23 mouse cellular contexts compared by ENCODE assay signal in genomic region chr2:115920336-115920951, GRCm38 (mm10).
A peak's percentile ranks its signal among the peaks of the same experiment; 100 is the strongest.
DNase-seq lines count a peak whose midpoint lies in the region; ATAC-seq and TF ChIP-seq lines count a peak whose summit lies in the region.
"Had no signal": no experiment of that assay in that cellular context is flagged by ENCODE, and none has a peak within 500 bp of the region (broad histone marks: within the 10 kb centered on the region; RNA-seq: fewer than 3 reads in every experiment).

No protein-coding gene starts in this region.

- no peaks in the 10 kb centered on the region for H3K9me3 ChIP-seq in forebrain, embryonic 14.5 days (replicated peaks; ENCODE audit: control insufficient read depth, low read length)
- H3K9me3 ChIP-seq in forebrain, embryonic 10.5 days, result no peaks in the 10 kb centered on the region
- H3K9me3 ChIP-seq in MEL (replicated peaks; ENCODE audit: insufficient read depth, low read length), result no peaks in the 10 kb centered on the region
- H3K9me3 ChIP-seq in hindbrain, embryonic 12.5 days (replicated peaks), result no peaks in the 10 kb centered on the region
- H3K9me3 ChIP-seq in midbrain, embryonic 13.5 days, result no peaks in the 10 kb centered on the region
- H3K9me3 ChIP-seq: embryonic facial prominence, embryonic 12.5 days; heart, embryonic 10.5 days had no signal

- no peak for TF ChIP-seq POLR2A in MEL (IDR thresholded peaks at IDR 0.05; ENCODE audit: control insufficient read depth in 1 of 2, insufficient read depth in 1 of 2, low read depth in 1 of 2, low read length in 2 of 2, poor library complexity in 1 of 2)

- TF ChIP-seq RAD21 in MEL (IDR thresholded peaks at IDR 0.05; ENCODE audit: low read depth, low read length), result no peak

- no peak for TF ChIP-seq CTCF in MEL (IDR thresholded peaks at IDR 0.05 in 2 of 3, conservative IDR thresholded peaks at IDR 0.05 in 1 of 3; ENCODE audit: control insufficient read depth in 1 of 3, insufficient read depth in 1 of 3, low read depth in 2 of 3, low read length in 3 of 3, poor library complexity in 1 of 3, severe bottlenecking in 1 of 3)

- no peak for DNase-seq in forebrain, embryonic 14.5 days (ENCODE audit: low spot score)
- no peak for DNase-seq in forebrain, embryonic 10.5 days (ENCODE audit: extremely low spot score, low spot score)
- DNase-seq in MEL (ENCODE audit: low read depth, low spot score), result peak; percentile 18
- no peak for DNase-seq in ovary, postnatal 10 days (ENCODE audit: low spot score)
- no peak for DNase-seq in adrenal gland, postnatal 36 days
- DNase-seq in adrenal gland, postnatal 4 days (ENCODE audit: low spot score in 2 of 2), result no peak
- DNase-seq: cerebellum, adult 18-20 months; cerebellum, postnatal 14 days; gastrocnemius, adult 2 months; kidney, adult 9 months; kidney, postnatal 14 days; layer of hippocampus, postnatal 36 days; right cerebral cortex, adult 18-20 months; thymus, adult 18-20 months; thymus, postnatal 36 days had no signal

- peak overlapping the region; percentile 5; the same call in 1 of the 2 replicates for H3K27ac ChIP-seq in forebrain, embryonic 14.5 days (ENCODE audit: low read depth, low read length)
- no peak overlapping the region for H3K27ac ChIP-seq in forebrain, embryonic 10.5 days
- no peak overlapping the region for H3K27ac ChIP-seq in MEL (ENCODE audit: control insufficient read depth, low read depth, low read length)
- H3K27ac ChIP-seq in hindbrain, embryonic 12.5 days, result peak overlapping the region; percentile 73
- peak overlapping the region; percentile 48; the same call in 1 of the 2 replicates for H3K27ac ChIP-seq in midbrain, embryonic 13.5 days
- H3K27ac ChIP-seq: embryonic facial prominence, embryonic 12.5 days; gastrocnemius, adult 2 months; macrophage had no signal

- 40% methylated on average over 5 of the region's 5 CpGs for WGBS in forebrain, embryonic 14.5 days
- 62% methylated on average over 5 of the region's 5 CpGs for WGBS in forebrain, embryonic 10.5 days
- 37% methylated on average over 5 of the region's 5 CpGs for WGBS in hindbrain, embryonic 12.5 days
- 43% methylated on average over 5 of the region's 5 CpGs for WGBS in midbrain, embryonic 13.5 days

- no peaks in the 10 kb centered on the region for H3K27me3 ChIP-seq in forebrain, embryonic 14.5 days (replicated peaks; ENCODE audit: control insufficient read depth, insufficient read depth, low read length)
- H3K27me3 ChIP-seq in forebrain, embryonic 10.5 days (ENCODE audit: poor library complexity, severe bottlenecking), result no peaks in the 10 kb centered on the region
- H3K27me3 ChIP-seq in MEL (ENCODE audit: control insufficient read depth in 1 of 2, insufficient read depth in 2 of 2, low read length in 2 of 2), result no peaks in the 10 kb centered on the region
- no peaks in the 10 kb centered on the region for H3K27me3 ChIP-seq in hindbrain, embryonic 12.5 days
- H3K27me3 ChIP-seq in midbrain, embryonic 13.5 days, result 0 out of 2 replicates have a peak, but pooled peaks cover 3% of the 10 kb centered on the region
- H3K27me3 ChIP-seq: embryonic facial prominence, embryonic 12.5 days; Patski had no signal

- no peak overlapping the region for H3K9ac ChIP-seq in forebrain, embryonic 14.5 days (ENCODE audit: low read length)
- H3K9ac ChIP-seq in MEL (ENCODE audit: control insufficient read depth, low read depth, low read length, poor library complexity, severe bottlenecking), result no peak overlapping the region
- no peak overlapping the region for H3K9ac ChIP-seq in hindbrain, embryonic 12.5 days
- no peak overlapping the region for H3K9ac ChIP-seq in midbrain, embryonic 13.5 days (replicated peaks)
- H3K9ac ChIP-seq: embryonic facial prominence, embryonic 12.5 days had no signal

- no peak; a peak in 1 of 4 replicates for TF ChIP-seq EP300 in MEL (IDR thresholded peaks at IDR 0.05; ENCODE audit: low read depth in 1 of 2, low read length in 2 of 2)

- ATAC-seq in forebrain, embryonic 14.5 days, result no peak
- no peak for ATAC-seq in hindbrain, embryonic 12.5 days (ENCODE audit: low FRiP score)
- peak; percentile 67 for ATAC-seq in midbrain, embryonic 13.5 days
- ATAC-seq: intestine, embryonic 16.5 days; Patski had no signal

- H3K4me3 ChIP-seq in forebrain, embryonic 14.5 days (ENCODE audit: low read depth, low read length), result no peak overlapping the region
- no peak overlapping the region for H3K4me3 ChIP-seq in forebrain, embryonic 10.5 days
- no peak overlapping the region for H3K4me3 ChIP-seq in MEL (ENCODE audit: control insufficient read depth in 1 of 2, insufficient read depth in 1 of 2, low read depth in 2 of 2, low read length in 2 of 2)
- no peak overlapping the region for H3K4me3 ChIP-seq in hindbrain, embryonic 12.5 days
- H3K4me3 ChIP-seq in midbrain, embryonic 13.5 days (replicated peaks), result no peak overlapping the region
- H3K4me3 ChIP-seq: embryonic facial prominence, embryonic 12.5 days; erythroblast, embryonic 14.5 days; gastrocnemius, adult 2 months; heart, embryonic 10.5 days had no signal

- H3K36me3 ChIP-seq in forebrain, embryonic 14.5 days (ENCODE audit: control insufficient read depth, insufficient read depth, low read length), result peaks cover 23% of the 10 kb centered on the region; the same call in 1 of the 2 replicates
- H3K36me3 ChIP-seq in forebrain, embryonic 10.5 days (replicated peaks), result peaks cover 21% of the 10 kb centered on the region
- H3K36me3 ChIP-seq in MEL (ENCODE audit: control insufficient read depth in 1 of 2, insufficient read depth in 2 of 2, low read length in 2 of 2), result peaks cover 0 to 27% of the 10 kb centered on the region in 2 experiments; a peak in 2 of 4 replicates
- 0 out of 2 replicates have a peak, but pooled peaks cover 4% of the 10 kb centered on the region for H3K36me3 ChIP-seq in hindbrain, embryonic 12.5 days
- no peaks in the 10 kb centered on the region; the same call in 1 of the 2 replicates for H3K36me3 ChIP-seq in midbrain, embryonic 13.5 days

- H3K4me1 ChIP-seq in forebrain, embryonic 14.5 days (ENCODE audit: control insufficient read depth, insufficient read depth, low read length), result peaks cover 45% of the 10 kb centered on the region
- H3K4me1 ChIP-seq in forebrain, embryonic 10.5 days, result peaks cover 59% of the 10 kb centered on the region
- H3K4me1 ChIP-seq in MEL (ENCODE audit: control insufficient read depth in 1 of 2, insufficient read depth in 2 of 2, low read length in 2 of 2), result peaks cover 11 to 24% of the 10 kb centered on the region in 2 experiments
- peaks cover 52% of the 10 kb centered on the region for H3K4me1 ChIP-seq in hindbrain, embryonic 12.5 days
- peaks cover 34% of the 10 kb centered on the region for H3K4me1 ChIP-seq in midbrain, embryonic 13.5 days (replicated peaks)
- H3K4me1 ChIP-seq: embryonic facial prominence, embryonic 12.5 days had no signal

- H3K4me2 ChIP-seq in forebrain, embryonic 14.5 days (ENCODE audit: low read length), result no peak overlapping the region
- no peak overlapping the region for H3K4me2 ChIP-seq in hindbrain, embryonic 12.5 days (replicated peaks)
- H3K4me2 ChIP-seq in midbrain, embryonic 13.5 days (replicated peaks), result no peak overlapping the region
- H3K4me2 ChIP-seq: embryonic facial prominence, embryonic 12.5 days had no signal

- H3K79me2 ChIP-seq in MEL (ENCODE audit: control insufficient read depth, insufficient read depth, low read length, poor library complexity), result no peaks in the 10 kb centered on the region

TF ChIP-seq in MEL, 35 proteins besides CTCF, POLR2A, EP300 and RAD21:
- TF ChIP-seq ZNF384 (IDR thresholded peaks at IDR 0.05; ENCODE audit: low read depth, low read length) (peak; percentile 86), MXI1 (IDR thresholded peaks at IDR 0.05; ENCODE audit: low read depth, low read length) (no peak), GATA1 (IDR thresholded peaks at IDR 0.05; ENCODE audit: low read depth, low read length) (peak; percentile 29; the same call in 1 of the 2 replicates)
TF ChIP-seq in MEL: peak in this region for 2.

Comparison
In these comparisons a context has a peak if more than half of its experiments do, and no peak if none do; other contexts are left out.
1. H3K27ac ChIP-seq: peak in forebrain, embryonic 14.5 days (single experiment), hindbrain, embryonic 12.5 days (single experiment) and midbrain, embryonic 13.5 days (single experiment); none in forebrain, embryonic 10.5 days (single experiment) and MEL (single experiment).